Mouse (Mus musculus) spleen, adult 2 months (tissue): ENCODE results near the gene Abcf2. TPM values are rescaled to one million over a fixed set of nuclear protein-coding genes. Genes with fewer than 3 reads are reported as not detected.
A peak's percentile ranks its signal among the peaks of the same experiment; 100 is the strongest.

Experiments
- DNase-seq, 2 experiments: peaks; one replicate each; pipeline versions ENCODE4 v3.0.0 to v3.0.0-alpha.2; 2012 to 2021; ENCODE audit warnings: low spot score in 2 of 2, low read depth in 1 of 2
- H3K27ac ChIP-seq: fragments of 200-500 bp; 2 replicates; pipeline ENCODE4 v1.5.1; 2012; ENCODE audit warnings: low read length, inconsistent platforms; ENCODE audit not compliant: insufficient read depth
- H3K27me3 ChIP-seq: fragments of 200-500 bp; 2 replicates; pipeline ENCODE4 v1.6.1; 2012; ENCODE audit warnings: mild to moderate bottlenecking, moderate library complexity, low read length, inconsistent platforms; ENCODE audit not compliant: control insufficient read depth, insufficient read depth
- H3K36me3 ChIP-seq: fragments of 200-500 bp; 2 replicates; pipeline ENCODE4 v1.6.1; 2012; ENCODE audit warnings: mild to moderate bottlenecking, low read length, inconsistent platforms; ENCODE audit not compliant: control insufficient read depth, insufficient read depth
- H3K4me1 ChIP-seq: fragments of 200-500 bp; 2 replicates; pipeline ENCODE4 v1.6.1; 2011; ENCODE audit warnings: inconsistent platforms; ENCODE audit not compliant: control insufficient read depth, insufficient read depth, insufficient read length
- H3K4me3 ChIP-seq: fragments of 200-500 bp; 2 replicates; pipeline ENCODE4 v1.5.1; 2011; ENCODE audit warnings: mild to moderate bottlenecking, inconsistent platforms; ENCODE audit not compliant: insufficient read depth, insufficient read length; ENCODE audit errors: extremely low read depth
- CTCF ChIP-seq: fragments of 200-500 bp; IDR thresholded peaks from 2 replicates; pipeline ENCODE4 v1.5.1; 2011; ENCODE audit warnings: mild to moderate bottlenecking, inconsistent platforms; ENCODE audit not compliant: insufficient read depth, insufficient read length, insufficient replicate concordance; ENCODE audit errors: extremely low read depth
- POLR2A ChIP-seq: fragments of 200-500 bp; IDR thresholded peaks from 2 replicates; pipeline ENCODE4 v1.6.1; 2011; ENCODE audit warnings: low read depth, low read length, inconsistent platforms
- WGBS: fragments of 180-500 bp; shearing (Covaris S2); methylation state at CpG from one replicate; pipeline ENCODE4 v1.1.7; 2018; 5-methylcytosine and 5-hydroxymethylcytosine counted together
- polyA plus RNA-seq: library from polyadenylated mRNA; depleted of rRNA; stranded (reverse); fragments of >200 nt; gene quantifications from 2 replicates; pipeline ENCODE4 v1.2.3, GENCODE M21; 2012

The Abcf2 gene
- polyA plus RNA-seq, 1 experiment = 30.6 TPM

GRCm38 (mm10) chr5:24605321-24605979, 28.2 kb upstream of the Abcf2 start:
- Histone ChIP-seq H3K27me3 (peaks cover 12% of the 10 kb centered on the region), H3K36me3 (no peaks in the 10 kb centered on the region), H3K4me1 (peaks cover 10% of the 10 kb centered on the region), H3K4me3 (no peak overlapping the region), H3K27ac (no peak overlapping the region)
- 61% methylated on average over 6 of the region's 6 CpGs for WGBS
- TF ChIP-seq POLR2A (no peak), CTCF (no peak)
- no peak for DNase-seq

DNA sequence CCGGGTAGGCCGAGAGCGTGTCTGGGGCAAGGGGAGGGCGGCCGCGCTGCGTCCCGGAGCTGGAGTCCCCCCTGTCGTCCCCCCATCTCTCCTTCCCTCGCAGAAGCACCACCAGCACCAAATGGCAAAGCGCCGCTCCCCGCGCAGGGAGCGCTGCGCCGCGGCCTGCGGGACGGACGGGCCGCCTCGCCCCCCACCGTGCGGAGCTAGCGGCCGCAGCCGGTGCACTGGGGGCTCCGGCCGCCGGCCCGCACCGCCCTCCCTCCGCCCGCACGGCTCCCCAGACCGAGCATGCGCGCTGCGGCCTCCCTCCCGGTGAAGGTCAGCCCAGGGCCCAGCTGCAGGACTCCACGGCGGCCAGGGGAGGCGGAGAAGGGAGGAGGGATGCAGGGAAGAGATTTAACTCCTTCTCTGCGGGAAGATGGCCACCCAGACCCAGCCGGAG, 27.4 kb upstream of the Abcf2 start:
- H3K36me3 ChIP-seq = no peaks in the 10 kb centered on the region
- 0 out of 2 replicates have a peak overlapping the region, but pooled peaks have one; percentile 9 for H3K27ac ChIP-seq
- no peak for DNase-seq
- peak overlapping the region; percentile 31; the same call in 1 of the 2 replicates for H3K4me3 ChIP-seq
- TF ChIP-seq POLR2A (no peak), CTCF (no peak)
- peaks cover 12% of the 10 kb centered on the region for H3K27me3 ChIP-seq
- H3K4me1 ChIP-seq = peaks cover 10% of the 10 kb centered on the region
- 2% methylated on average over 35 of the region's 46 CpGs for WGBS

- TF ChIP-seq POLR2A = no peak
- no peak for TF ChIP-seq CTCF
- peaks cover 10% of the 10 kb centered on the region for H3K4me1 ChIP-seq
- 0 out of 2 replicates have a peak overlapping the region, but pooled peaks have one; percentile 9 for H3K27ac ChIP-seq
- 49% methylated on average over 12 of the region's 12 CpGs for WGBS
- no peak for DNase-seq
- H3K27me3 ChIP-seq = peaks cover 12% of the 10 kb centered on the region
- H3K4me3 ChIP-seq = peak overlapping the region; percentile 31; the same call in 1 of the 2 replicates
- H3K36me3 ChIP-seq = no peaks in the 10 kb centered on the region
Measured at GRCm38 (mm10) chr5:24604080-24604655, 26.9 kb upstream of the Abcf2 start.

DNA sequence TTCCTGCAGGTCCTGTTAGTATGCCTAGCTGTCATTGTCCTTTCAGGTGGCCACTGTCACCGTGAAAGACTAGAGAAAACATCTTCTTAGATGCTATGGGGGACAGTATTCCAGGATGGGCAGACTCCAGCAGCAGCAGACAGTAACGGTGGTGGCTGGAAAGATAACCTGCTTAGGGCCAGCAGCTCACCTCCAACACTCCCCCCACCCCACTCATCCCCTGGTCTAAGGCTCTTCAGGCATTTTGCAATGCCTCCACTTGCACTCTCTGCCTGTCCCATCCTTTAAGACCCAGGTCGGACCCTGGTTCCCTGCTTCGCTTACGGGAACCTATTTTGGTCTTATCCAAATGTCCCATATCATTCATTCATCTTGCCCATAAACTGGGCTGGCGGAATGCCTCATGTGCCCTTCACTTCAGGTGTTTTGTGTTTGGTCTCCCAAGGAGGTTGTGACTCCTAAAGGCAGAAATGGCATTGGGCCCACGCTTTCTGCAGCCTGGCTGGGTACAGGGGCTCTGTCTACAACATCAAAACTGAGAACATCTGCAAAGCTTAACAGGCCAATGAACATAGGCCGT, 26.3 kb upstream of the Abcf2 start:
- Histone ChIP-seq H3K27me3 (peaks cover 16% of the 10 kb centered on the region), H3K4me1 (peaks cover 13% of the 10 kb centered on the region), H3K27ac (no peak overlapping the region), H3K4me3 (no peak overlapping the region), H3K36me3 (no peaks in the 10 kb centered on the region)
- no peak for TF ChIP-seq CTCF
- no peak for DNase-seq
- WGBS = 81% methylated on average over 8 of the region's 8 CpGs

- TF ChIP-seq POLR2A (no peak), CTCF (no peak)
- no peaks in the 10 kb centered on the region for H3K36me3 ChIP-seq
- peaks cover 20% of the 10 kb centered on the region for H3K27me3 ChIP-seq
- peak overlapping the region; percentile 40; the same call in 1 of the 2 replicates for H3K27ac ChIP-seq
- WGBS = 14% methylated on average over 16 of the region's 16 CpGs
- DNase-seq = no peak
- H3K4me3 ChIP-seq = peak overlapping the region; percentile 35; the same call in 1 of the 2 replicates
- H3K4me1 ChIP-seq = peaks cover 17% of the 10 kb centered on the region
Measured at GRCm38 (mm10) chr5:24602751-24603343, 25.6 kb upstream of the Abcf2 start.

DNA sequence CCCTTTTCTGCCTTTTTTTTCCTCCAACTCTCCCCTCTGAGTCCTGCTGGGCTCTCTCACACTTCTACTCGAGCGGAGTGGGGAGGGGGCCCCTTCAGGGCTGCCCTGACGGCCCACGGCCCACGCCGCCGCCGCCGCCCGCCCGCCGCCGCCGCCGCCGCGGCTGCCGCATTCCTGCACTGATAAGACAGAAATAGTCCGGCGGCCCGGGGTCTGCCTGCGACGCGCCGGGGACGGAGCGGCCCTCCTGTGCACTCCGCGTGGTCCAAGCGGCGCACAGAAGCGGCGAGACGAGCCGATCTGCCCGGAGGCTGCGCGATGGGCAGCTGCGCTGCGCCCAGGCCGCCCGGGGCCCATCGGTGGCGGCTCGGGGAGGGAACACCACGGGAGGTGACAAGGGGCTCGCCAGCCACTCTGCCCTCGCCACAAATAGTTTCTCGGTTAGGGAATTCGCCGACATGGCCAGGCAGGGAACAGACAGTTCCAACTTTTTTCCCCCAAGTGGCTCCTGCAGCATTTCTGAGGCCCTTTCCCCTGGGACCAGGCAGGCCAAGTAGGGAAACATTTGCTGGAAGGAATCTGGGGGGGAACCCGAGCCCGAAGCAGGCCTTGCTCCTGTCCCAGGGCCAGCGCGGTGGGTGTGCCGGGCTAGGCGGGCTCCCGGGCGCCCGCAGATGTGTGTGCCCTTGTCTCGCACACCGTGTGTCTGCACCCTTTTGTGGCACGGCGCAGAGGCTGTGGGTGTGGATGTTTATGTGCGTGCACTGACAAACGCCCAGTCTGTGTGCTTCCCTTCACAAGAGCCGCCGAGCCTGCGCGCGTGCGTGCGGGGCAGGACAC, 24.9 kb upstream of the Abcf2 start:
- peak overlapping the region; percentile 55 for H3K27ac ChIP-seq
- no peak; the same call in 1 of the 2 replicates for TF ChIP-seq POLR2A
- TF ChIP-seq CTCF = no peak

More for the DNA sequence above, 24.9 kb upstream of the Abcf2 start:
- DNase-seq = no peak
- Histone ChIP-seq H3K27me3 (peaks cover 20% of the 10 kb centered on the region), H3K36me3 (no peaks in the 10 kb centered on the region), H3K4me3 (peak overlapping the region; percentile 41; the same call in 1 of the 2 replicates), H3K4me1 (peaks cover 18% of the 10 kb centered on the region)
- WGBS = 1% methylated on average over 64 of the region's 73 CpGs
